Mouse (Mus musculus) ES-Bruce4 (cell line): ENCODE data around the gene Adgrl2. TPM values are rescaled to one million over a fixed set of nuclear protein-coding genes. Genes with fewer than 3 reads are reported as not detected.

Source experiments
- H3K27ac ChIP-seq: 2 replicates; pipeline ENCODE4 v1.5.1; 2012; ENCODE audit warnings: low read length, inconsistent platforms; ENCODE audit not compliant: insufficient read depth
- H3K27me3 ChIP-seq: 2 replicates; pipeline ENCODE4 v1.6.1; 2012; ENCODE audit warnings: mild to moderate bottlenecking, low read length, inconsistent platforms; ENCODE audit not compliant: control insufficient read depth, poor library complexity, insufficient read depth, severe bottlenecking
- H3K36me3 ChIP-seq: 2 replicates; pipeline ENCODE4 v1.6.1; 2012; ENCODE audit warnings: inconsistent platforms, mild to moderate bottlenecking, low read length, moderate library complexity; ENCODE audit not compliant: control insufficient read depth, poor library complexity, insufficient read depth, severe bottlenecking
- H3K4me1 ChIP-seq: one replicate; pipeline ENCODE4 v1.8.1; 2011; ENCODE audit warnings: low read length; ENCODE audit not compliant: control insufficient read depth, insufficient read depth
- H3K4me3 ChIP-seq: 2 replicates; pipeline ENCODE4 v1.5.1; 2011; ENCODE audit warnings: low read depth, mild to moderate bottlenecking, low read length
- H3K9ac ChIP-seq: 2 replicates; pipeline ENCODE4 v1.6.1; 2012; ENCODE audit warnings: low read depth, mild to moderate bottlenecking, inconsistent platforms; ENCODE audit not compliant: poor library complexity, severe bottlenecking
- H3K9me3 ChIP-seq: replicated peaks from 2 replicates; pipeline ENCODE4 v1.6.1; 2012; ENCODE audit warnings: mild to moderate bottlenecking, low read length, inconsistent platforms; ENCODE audit not compliant: control insufficient read depth, poor library complexity, insufficient read depth, severe bottlenecking
- CTCF ChIP-seq: IDR thresholded peaks from one replicate; pipeline ENCODE4 v1.8.1; 2011; ENCODE audit warnings: low read depth, low read length
- EP300 ChIP-seq: IDR thresholded peaks from 2 replicates; pipeline ENCODE4 v1.6.1; 2011; ENCODE audit warnings: low read depth, low read length; ENCODE audit not compliant: insufficient read depth
- POLR2A ChIP-seq: IDR thresholded peaks from one replicate; pipeline ENCODE4 v1.8.1; 2011; ENCODE audit warnings: low read length; ENCODE audit not compliant: insufficient read depth
- polyA plus RNA-seq: library from polyadenylated mRNA; stranded (reverse); fragments of >200 nt; gene quantifications from 2 replicates; pipeline ENCODE4 v1.2.4, GENCODE M21; 2011; ENCODE audit warnings: low read depth; ENCODE audit not compliant: missing spikeins, insufficient read depth, insufficient read length

The Adgrl2 gene
- polyA plus RNA-seq, 1 experiment, result 133 TPM

DNA sequence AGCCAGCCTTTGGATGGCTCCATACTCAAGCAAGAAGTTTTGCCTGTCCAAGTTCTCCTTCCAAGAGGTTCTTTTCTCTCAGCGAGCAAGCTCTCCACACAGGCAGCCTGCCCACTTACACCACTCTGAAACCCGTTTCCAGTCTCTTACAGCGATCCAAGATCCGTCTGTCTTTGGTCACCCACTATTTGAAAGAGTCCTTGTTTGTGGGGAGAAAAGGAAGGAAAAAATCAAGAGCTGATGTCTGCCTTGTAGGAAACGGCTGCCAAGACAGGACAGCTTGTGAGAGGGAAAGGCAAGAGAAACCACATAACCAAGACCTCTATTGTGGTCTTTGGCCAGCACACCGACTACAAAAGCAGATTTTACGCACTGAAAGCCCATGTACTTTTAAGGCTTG, 33.5 kb downstream of the Adgrl2 start:
- Histone ChIP-seq H3K27ac (no peak overlapping the region), H3K4me1 (peaks cover 2% of the 10 kb centered on the region), H3K9ac (no peak overlapping the region), H3K36me3 (peaks cover 4% of the 10 kb centered on the region; the same call in 1 of the 2 replicates), H3K4me3 (no peak overlapping the region), H3K9me3 (no peaks in the 10 kb centered on the region), H3K27me3 (no peaks in the 10 kb centered on the region)
- no peak for TF ChIP-seq POLR2A
- TF ChIP-seq EP300, result no peak
- no peak for TF ChIP-seq CTCF

GRCm38 (mm10) chr3:148949796-148950195, 40.6 kb downstream of the Adgrl2 start:
- no peaks in the 10 kb centered on the region for H3K4me1 ChIP-seq
- peaks cover 11% of the 10 kb centered on the region for H3K9me3 ChIP-seq
- no peak overlapping the region for H3K27ac ChIP-seq
- H3K4me3 ChIP-seq, result no peak overlapping the region
- H3K27me3 ChIP-seq, result no peaks in the 10 kb centered on the region
- H3K9ac ChIP-seq, result no peak overlapping the region
- H3K36me3 ChIP-seq, result peaks cover 4% of the 10 kb centered on the region; the same call in 1 of the 2 replicates
- no peak for TF ChIP-seq CTCF
- no peak for TF ChIP-seq POLR2A
- TF ChIP-seq EP300, result no peak

DNA sequence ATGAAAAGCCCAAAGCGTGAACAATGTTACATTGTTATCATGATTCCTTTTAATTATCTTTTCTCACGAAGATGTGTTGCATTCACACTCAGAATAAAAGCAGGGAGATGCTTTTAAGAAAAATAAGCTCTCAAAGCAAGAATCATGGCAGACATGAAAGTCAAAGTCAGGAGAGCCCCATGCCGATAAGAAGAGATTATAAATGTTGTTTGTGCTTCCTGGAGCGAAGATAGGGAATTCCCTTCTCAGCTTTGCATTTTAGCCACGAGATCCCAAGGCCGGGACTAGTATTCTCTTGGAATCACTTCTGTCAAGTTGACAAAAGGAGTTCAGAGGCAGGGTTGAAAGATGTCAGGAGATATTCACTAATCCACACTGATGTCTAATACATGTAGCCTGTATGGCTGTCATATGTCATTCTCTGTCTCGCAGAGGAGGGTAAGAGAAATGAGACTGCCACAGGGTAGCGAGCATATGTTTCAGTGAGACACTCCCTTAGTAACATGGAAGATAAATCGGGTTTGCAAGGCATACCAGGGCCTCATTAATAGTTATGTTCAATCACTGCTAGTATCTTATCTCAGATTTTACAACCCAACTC, 42.5 kb downstream of the Adgrl2 start:
- H3K9ac ChIP-seq, result no peak overlapping the region
- peaks cover 11% of the 10 kb centered on the region for H3K9me3 ChIP-seq
- H3K27ac ChIP-seq, result no peak overlapping the region
- H3K36me3 ChIP-seq, result peaks cover 4% of the 10 kb centered on the region; the same call in 1 of the 2 replicates
- no peaks in the 10 kb centered on the region for H3K4me1 ChIP-seq
- TF ChIP-seq CTCF (no peak), EP300 (no peak), POLR2A (no peak)
- no peak overlapping the region for H3K4me3 ChIP-seq
- H3K27me3 ChIP-seq, result no peaks in the 10 kb centered on the region

GRCm38 (mm10) chr3:148947266-148947665, 43.1 kb downstream of the Adgrl2 start:
- no peak overlapping the region for H3K9ac ChIP-seq
- no peak overlapping the region for H3K4me3 ChIP-seq
- TF ChIP-seq POLR2A (no peak), EP300 (no peak), CTCF (no peak)
- H3K27ac ChIP-seq, result no peak overlapping the region
- H3K9me3 ChIP-seq, result peaks cover 11% of the 10 kb centered on the region
- H3K4me1 ChIP-seq, result no peaks in the 10 kb centered on the region
- H3K36me3 ChIP-seq, result no peaks in the 10 kb centered on the region; the same call in 1 of the 2 replicates
- no peaks in the 10 kb centered on the region for H3K27me3 ChIP-seq

DNA sequence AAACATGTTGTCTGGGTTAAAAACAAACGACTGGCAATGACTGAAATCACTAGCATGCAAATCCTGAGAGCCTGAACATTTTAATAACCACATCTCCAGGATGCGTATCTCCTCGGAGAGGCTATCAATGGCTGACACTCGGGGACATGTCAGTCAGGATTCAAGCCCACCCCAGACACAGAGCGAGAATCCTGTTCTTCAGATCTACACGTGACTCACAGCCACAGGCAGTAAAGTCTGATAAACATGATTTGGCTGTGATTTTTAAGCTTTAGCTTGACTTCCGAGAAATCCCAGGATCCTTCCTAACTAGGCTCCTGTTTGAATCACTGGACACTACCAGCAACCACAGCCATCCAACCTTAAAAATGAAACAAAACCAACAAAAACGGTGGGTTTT, 44.8 kb downstream of the Adgrl2 start:
- Histone ChIP-seq H3K9ac (no peak overlapping the region), H3K36me3 (no peaks in the 10 kb centered on the region; the same call in 1 of the 2 replicates), H3K4me1 (peaks cover 1% of the 10 kb centered on the region), H3K4me3 (no peak overlapping the region), H3K27ac (no peak overlapping the region), H3K9me3 (peaks cover 11% of the 10 kb centered on the region), H3K27me3 (no peaks in the 10 kb centered on the region)
- no peak for TF ChIP-seq POLR2A
- TF ChIP-seq EP300, result no peak
- TF ChIP-seq CTCF, result no peak

DNA sequence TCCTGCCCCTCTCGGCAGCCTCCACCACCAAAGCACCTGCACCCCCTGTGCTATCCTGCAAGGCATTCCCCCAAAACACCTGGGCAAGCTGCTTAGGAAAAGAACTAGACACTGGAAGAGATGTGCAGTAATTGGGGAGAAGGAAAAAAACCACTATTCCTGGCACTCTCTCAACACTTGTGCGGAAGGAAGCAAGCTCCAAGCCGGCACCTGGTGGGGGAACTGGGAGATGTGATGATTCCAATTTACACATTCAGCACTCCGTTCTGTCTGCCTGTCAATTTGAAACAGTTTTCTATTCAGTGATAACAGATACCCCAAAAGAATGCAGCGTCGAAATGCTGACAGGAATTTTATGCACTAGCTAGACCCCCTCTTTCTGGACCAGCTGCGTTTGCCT, 50.9 kb downstream of the Adgrl2 start:
- Histone ChIP-seq H3K27ac (no peak overlapping the region), H3K36me3 (no peaks in the 10 kb centered on the region), H3K9me3 (no peaks in the 10 kb centered on the region), H3K9ac (no peak overlapping the region), H3K27me3 (no peaks in the 10 kb centered on the region), H3K4me1 (peaks cover 1% of the 10 kb centered on the region), H3K4me3 (no peak overlapping the region)
- TF ChIP-seq EP300, result no peak
- no peak for TF ChIP-seq CTCF
- TF ChIP-seq POLR2A, result no peak
